ENCODE assay signal across 8 mouse cellular contexts in genomic region chr6:91115158-91115557, GRCm38 (mm10). TPM values are rescaled to one million over a fixed set of nuclear protein-coding genes. Genes with fewer than 3 reads are reported as not detected.
DNase-seq lines count a peak whose midpoint lies in the region; ATAC-seq and TF ChIP-seq lines count a peak whose summit lies in the region.

No protein-coding gene starts in this region.

- H3K27ac ChIP-seq in limb, embryonic 12.5 days = no peak overlapping the region
- no peak overlapping the region for H3K27ac ChIP-seq in limb, embryonic 10.5 days
- no peak overlapping the region for H3K27ac ChIP-seq in forebrain, embryonic 11.5 days (ENCODE audit: low read depth, low read length)
- peak overlapping the region; percentile 68 for H3K27ac ChIP-seq in liver, embryonic 14.5 days
- H3K27ac ChIP-seq in neural tube, embryonic 12.5 days = no peak overlapping the region
- H3K27ac ChIP-seq in cerebellum, adult 2 months (ENCODE audit: insufficient read depth, low read length) = no peak overlapping the region

- no peak for TF ChIP-seq EP300 in liver, embryonic 14.5 days (IDR thresholded peaks at IDR 0.05; ENCODE audit: low read depth)

- no peak for TF ChIP-seq POLR2A in cerebellum, adult 2 months (IDR thresholded peaks at IDR 0.05; ENCODE audit: borderline replicate concordance, insufficient read depth, low read length)

- DNase-seq in limb, embryonic 10.5 days (ENCODE audit: low spot score) = no peak
- no peak for DNase-seq in forebrain, embryonic 11.5 days (ENCODE audit: low spot score)
- no peak for DNase-seq in liver, embryonic 14.5 days (ENCODE audit: low read depth in 3 of 3, low spot score in 3 of 3)
- no peak for DNase-seq in right cerebral cortex, adult 18-20 months
- DNase-seq in left cerebral cortex, postnatal 14 days (ENCODE audit: low spot score in 2 of 2) = no peak
- no peak for DNase-seq in cerebellum, adult 2 months

- 0 out of 2 replicates have a peak overlapping the region, but pooled peaks have one; percentile 2 for H3K4me2 ChIP-seq in limb, embryonic 12.5 days
- peak overlapping the region; percentile 92; the same call in 1 of the 2 replicates for H3K4me2 ChIP-seq in forebrain, embryonic 11.5 days (ENCODE audit: low read depth, low read length, severe bottlenecking)
- peak overlapping the region; percentile 67 for H3K4me2 ChIP-seq in liver, embryonic 14.5 days (ENCODE audit: low read depth)
- H3K4me2 ChIP-seq in neural tube, embryonic 12.5 days (replicated peaks) = peak overlapping the region; percentile 94; the same call in 1 of the 2 replicates

- 16% methylated on average over 1 of the region's 1 CpGs for WGBS in limb, embryonic 12.5 days
- WGBS in limb, embryonic 10.5 days = 25% methylated on average over 1 of the region's 1 CpGs
- 45% methylated on average over 1 of the region's 1 CpGs for WGBS in forebrain, embryonic 11.5 days
- WGBS in liver, embryonic 14.5 days (ENCODE audit: insufficient replicate concordance) = 17% methylated on average over 1 of the region's 1 CpGs
- 3% methylated on average over 1 of the region's 1 CpGs for WGBS in neural tube, embryonic 12.5 days
- WGBS in cerebellum, adult 2 months = 54% methylated on average over 1 of the region's 1 CpGs

- ATAC-seq in limb, embryonic 12.5 days (ENCODE audit: insufficient number of reproducible peaks, insufficient read depth, low FRiP score, low TSS enrichment, low read depth) = no peak
- no peak for ATAC-seq in forebrain, embryonic 11.5 days (replicated peaks; ENCODE audit: low FRiP score)
- no peak for ATAC-seq in liver, embryonic 14.5 days (ENCODE audit: insufficient read depth)
- ATAC-seq in neural tube, embryonic 12.5 days (ENCODE audit: low FRiP score, low read depth) = no peak

- intact Hi-C loops in left cerebral cortex, postnatal 14 days (cut with DNase I) = no loop called here

- H3K9ac ChIP-seq in limb, embryonic 12.5 days (replicated peaks) = no peak overlapping the region
- H3K9ac ChIP-seq in forebrain, embryonic 11.5 days (ENCODE audit: low read length) = peak overlapping the region; percentile 5; the same call in 1 of the 2 replicates
- peak overlapping the region; percentile 79 for H3K9ac ChIP-seq in liver, embryonic 14.5 days (replicated peaks)
- H3K9ac ChIP-seq in neural tube, embryonic 12.5 days = no peak overlapping the region

- TF ChIP-seq CTCF in liver, embryonic 14.5 days (IDR thresholded peaks at IDR 0.05; ENCODE audit: low read depth) = no peak
- no peak for TF ChIP-seq CTCF in cerebellum, adult 2 months (IDR thresholded peaks at IDR 0.05; ENCODE audit: borderline replicate concordance, insufficient read depth, low read depth, low read length)

- peaks cover 22% of the 10 kb centered on the region for H3K4me1 ChIP-seq in limb, embryonic 12.5 days (replicated peaks)
- H3K4me1 ChIP-seq in limb, embryonic 10.5 days = peaks cover 25% of the 10 kb centered on the region
- peaks cover 9% of the 10 kb centered on the region; the same call in 1 of the 2 replicates for H3K4me1 ChIP-seq in forebrain, embryonic 11.5 days (replicated peaks; ENCODE audit: control insufficient read depth, insufficient read depth, low read length)
- peaks cover 50 to 52% of the 10 kb centered on the region in 2 experiments for H3K4me1 ChIP-seq in liver, embryonic 14.5 days (replicated peaks; ENCODE audit: control insufficient read depth in 2 of 2, insufficient read depth in 2 of 2, low read length in 1 of 2)
- peaks cover 20% of the 10 kb centered on the region for H3K4me1 ChIP-seq in neural tube, embryonic 12.5 days
- peaks cover 7% of the 10 kb centered on the region for H3K4me1 ChIP-seq in cerebellum, adult 2 months (ENCODE audit: control insufficient read depth, insufficient read depth, low read length)

- no peaks in the 10 kb centered on the region for H3K9me3 ChIP-seq in limb, embryonic 12.5 days
- no peaks in the 10 kb centered on the region for H3K9me3 ChIP-seq in limb, embryonic 10.5 days (replicated peaks)
- no peaks in the 10 kb centered on the region for H3K9me3 ChIP-seq in forebrain, embryonic 11.5 days (ENCODE audit: control insufficient read depth, low read length)
- H3K9me3 ChIP-seq in liver, embryonic 14.5 days (ENCODE audit: control insufficient read depth, low read length) = no peaks in the 10 kb centered on the region
- no peaks in the 10 kb centered on the region for H3K9me3 ChIP-seq in neural tube, embryonic 12.5 days

- no peaks in the 10 kb centered on the region for H3K36me3 ChIP-seq in limb, embryonic 12.5 days
- no peaks in the 10 kb centered on the region for H3K36me3 ChIP-seq in limb, embryonic 10.5 days
- no peaks in the 10 kb centered on the region for H3K36me3 ChIP-seq in forebrain, embryonic 11.5 days (ENCODE audit: control insufficient read depth, insufficient read depth, low read length)
- peaks cover 7% of the 10 kb centered on the region for H3K36me3 ChIP-seq in liver, embryonic 14.5 days (replicated peaks; ENCODE audit: control insufficient read depth, insufficient read depth, low read depth)
- no peaks in the 10 kb centered on the region for H3K36me3 ChIP-seq in neural tube, embryonic 12.5 days

- H3K4me3 ChIP-seq in limb, embryonic 12.5 days (replicated peaks) = no peak overlapping the region
- no peak overlapping the region for H3K4me3 ChIP-seq in limb, embryonic 10.5 days
- 0 out of 2 replicates have a peak overlapping the region, but pooled peaks have one; percentile 77 for H3K4me3 ChIP-seq in forebrain, embryonic 11.5 days (ENCODE audit: low read depth, low read length)
- H3K4me3 ChIP-seq in liver, embryonic 14.5 days (ENCODE audit: insufficient read depth in 1 of 2, low read depth in 2 of 2, low read length in 2 of 2) = peak overlapping the region; percentile 52 to 73
- H3K4me3 ChIP-seq in neural tube, embryonic 12.5 days = no peak overlapping the region
- no peak overlapping the region for H3K4me3 ChIP-seq in cerebellum, adult 2 months (replicated peaks; ENCODE audit: insufficient read depth, low read depth, low read length)

- peaks cover 33% of the 10 kb centered on the region for H3K27me3 ChIP-seq in limb, embryonic 12.5 days
- peaks cover 37% of the 10 kb centered on the region for H3K27me3 ChIP-seq in limb, embryonic 10.5 days (ENCODE audit: low read depth, poor library complexity, severe bottlenecking)
- no peaks in the 10 kb centered on the region for H3K27me3 ChIP-seq in forebrain, embryonic 11.5 days (ENCODE audit: control insufficient read depth, insufficient read depth, low read length)
- no peaks in the 10 kb centered on the region for H3K27me3 ChIP-seq in liver, embryonic 14.5 days (ENCODE audit: control insufficient read depth, insufficient read depth, low read length)
- H3K27me3 ChIP-seq in neural tube, embryonic 12.5 days (replicated peaks) = 0 out of 2 replicates have a peak, but pooled peaks cover 3% of the 10 kb centered on the region
- H3K27me3 ChIP-seq in cerebellum, adult 2 months (ENCODE audit: control insufficient read depth, insufficient read depth, low read length) = no peaks in the 10 kb centered on the region

RNA-seq across cellular contexts. Expression of gene Nup210, which starts 1.5 kb away (rescaled TPM):
- polyA plus RNA-seq in limb, embryonic 12.5 days (2016; fragmentation: Nextera tagmentation; extraction: Ambion mirVana) = 5.1 and 5.4 TPM in 2 replicates
- polyA plus RNA-seq in limb, embryonic 10.5 days (2016; fragmentation: Nextera tagmentation; extraction: Ambion mirVana) = 7.2 and 10.7 TPM in 2 replicates
- 31.9 and 37.4 TPM in 2 replicates for polyA plus RNA-seq in forebrain, embryonic 11.5 days (2014; fragmentation: Nextera tagmentation; extraction: Ambion mirVana)
- polyA plus RNA-seq in liver, embryonic 14.5 days (2012; rRNA removed) = 24.4 and 32.4 TPM in 2 replicates
- polyA plus RNA-seq in liver, embryonic 14.5 days (2014; fragmentation: Nextera tagmentation; extraction: Ambion mirVana) = 35.1 and 38.5 TPM in 2 replicates
- polyA plus RNA-seq in neural tube, embryonic 12.5 days (2016; fragmentation: Nextera tagmentation; extraction: Ambion mirVana) = 15.1 and 17.1 TPM in 2 replicates
- total RNA-seq in left cerebral cortex, postnatal 14 days (2021) = 10 to 100 TPM; 30.0 to 35.0 TPM
- polyA plus RNA-seq in cerebellum, adult 2 months (2012; rRNA removed) = 16.8 and 23.1 TPM in 2 replicates

RNA-seq across cellular contexts. Expression of gene Hdac11, which starts 41.3 kb away (rescaled TPM):
- 16.4 and 16.9 TPM in 2 replicates for polyA plus RNA-seq in limb, embryonic 12.5 days (2016; fragmentation: Nextera tagmentation; extraction: Ambion mirVana)
- polyA plus RNA-seq in limb, embryonic 10.5 days (2016; fragmentation: Nextera tagmentation; extraction: Ambion mirVana) = 10.0 and 12.8 TPM in 2 replicates
- 12.5 and 14.5 TPM in 2 replicates for polyA plus RNA-seq in forebrain, embryonic 11.5 days (2014; fragmentation: Nextera tagmentation; extraction: Ambion mirVana)
- 9.2 and 12.1 TPM in 2 replicates for polyA plus RNA-seq in liver, embryonic 14.5 days (2012; rRNA removed)
- 4.8 and 6.0 TPM in 2 replicates for polyA plus RNA-seq in liver, embryonic 14.5 days (2014; fragmentation: Nextera tagmentation; extraction: Ambion mirVana)
- 19.1 and 20.5 TPM in 2 replicates for polyA plus RNA-seq in neural tube, embryonic 12.5 days (2016; fragmentation: Nextera tagmentation; extraction: Ambion mirVana)
- 100 to 1,000 TPM; 130 to 142 TPM for total RNA-seq in left cerebral cortex, postnatal 14 days (2021)
- 183 and 188 TPM in 2 replicates for polyA plus RNA-seq in cerebellum, adult 2 months (2012; rRNA removed)

Comparison
In these comparisons a context has a peak if more than half of its experiments do, and no peak if none do; other contexts are left out.
1. H3K4me2 ChIP-seq: peak in every context shown above with its lines; median percentile 94 in neural tube, embryonic 12.5 days; 92 in forebrain, embryonic 11.5 days; 67 in liver, embryonic 14.5 days; 2 in limb, embryonic 12.5 days.
2. H3K4me3 ChIP-seq: peak in forebrain, embryonic 11.5 days (single experiment) and liver, embryonic 14.5 days (2 of 2); none in limb, embryonic 12.5 days (single experiment), limb, embryonic 10.5 days (single experiment), neural tube, embryonic 12.5 days (single experiment) and cerebellum, adult 2 months (single experiment).
3. H3K9ac ChIP-seq: peak in forebrain, embryonic 11.5 days (single experiment) and liver, embryonic 14.5 days (single experiment); none in limb, embryonic 12.5 days (single experiment) and neural tube, embryonic 12.5 days (single experiment).